ENCODE assay signal across 16 mouse cellular contexts in genomic region chr7:98077453-98077852, GRCm38 (mm10).
"Had no signal": no experiment of that assay in that cellular context is flagged by ENCODE, and none has a peak within 500 bp of the region (broad histone marks: within the 10 kb centered on the region; RNA-seq: fewer than 3 reads in every experiment).

No protein-coding gene starts in this region.

- H3K9me3 ChIP-seq: limb, embryonic 12.5 days; liver, embryonic 15.5 days; lung, embryonic 15.5 days; midbrain, embryonic 10.5 days; neural tube, embryonic 12.5 days had no signal

- H3K4me2 ChIP-seq: limb, embryonic 12.5 days; liver, embryonic 15.5 days; lung, embryonic 15.5 days; neural tube, embryonic 12.5 days had no signal

- H3K4me3 ChIP-seq: limb, embryonic 12.5 days; liver, embryonic 15.5 days; lung, embryonic 15.5 days; midbrain, embryonic 10.5 days; neural tube, embryonic 12.5 days had no signal

- DNase-seq: kidney, adult 11 months; kidney, adult 9 months; kidney, postnatal 36 days; layer of hippocampus, adult 9-11 months; layer of hippocampus, postnatal 36 days; lung, postnatal 14 days; midbrain, embryonic 14.5 days; thymus, adult 18-20 months; thymus, postnatal 14 days had no signal

- H3K36me3 ChIP-seq: lung, embryonic 15.5 days had no signal

- H3K27me3 ChIP-seq: limb, embryonic 12.5 days; liver, embryonic 15.5 days; lung, embryonic 15.5 days; neural tube, embryonic 12.5 days had no signal

- H3K9ac ChIP-seq: limb, embryonic 12.5 days; liver, embryonic 15.5 days; lung, embryonic 15.5 days; neural tube, embryonic 12.5 days had no signal

- H3K27ac ChIP-seq: kidney, postnatal 0 days; limb, embryonic 12.5 days; liver, embryonic 15.5 days; lung, embryonic 15.5 days; macrophage; midbrain, embryonic 10.5 days; neural tube, embryonic 12.5 days had no signal
